Mouse (Mus musculus) cortical plate, adult 2 months (tissue): ENCODE results near the gene Nrxn2.

Experiments
- CTCF ChIP-seq: fragments of 200-500 bp; IDR thresholded peaks from 2 replicates; pipeline ENCODE4 v1.5.1; 2011; ENCODE audit warnings: mild to moderate bottlenecking, control low read depth, low read length; ENCODE audit not compliant: insufficient read depth; ENCODE audit errors: extremely low read depth
- POLR2A ChIP-seq: fragments of 200-500 bp; IDR thresholded peaks from 2 replicates; pipeline ENCODE4 v1.6.1; 2011; ENCODE audit warnings: mild to moderate bottlenecking, low read length, control low read depth; ENCODE audit not compliant: insufficient read depth; ENCODE audit errors: extremely low read depth

GRCm38 (mm10) chr19:6416124-6416770 is 2.3 kb upstream of the Nrxn2 start:
- TF ChIP-seq POLR2A (no peak), CTCF (no peak)
